Mouse (Mus musculus) adrenal gland, postnatal 36 days (tissue): ENCODE measurements at regions not wholly inside any gene's neighbourhood (a gene's known extent, or its start where the extent isn't known, plus 50 kb on each side); places are given as distances from the start of the nearest gene placed in this dataset.

Experiments used
- DNase-seq, 2 experiments: peaks; one replicate each; pipeline ENCODE4 v3.0.0; 2021; ENCODE audit warnings: mixed read lengths in 1 of 2

DNA sequence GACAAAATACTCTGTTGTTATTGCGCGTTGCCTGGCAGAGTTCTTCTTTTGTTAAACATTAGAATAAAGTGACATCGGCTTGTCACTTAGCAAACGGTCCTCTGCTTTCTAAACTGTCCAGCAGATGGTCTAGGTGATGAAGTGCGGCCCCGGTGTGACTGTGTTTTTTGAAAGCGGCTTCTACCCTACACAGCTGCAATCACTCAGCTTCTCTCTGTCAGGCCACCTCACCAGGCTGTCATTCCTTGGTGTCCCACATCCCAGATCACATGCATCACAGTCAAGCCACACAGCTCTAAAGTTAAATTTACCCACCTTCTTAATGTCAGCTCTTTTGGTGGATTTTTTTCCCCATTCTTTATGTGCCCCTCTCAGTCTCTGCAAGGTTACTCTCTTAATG lies 282.0 kb upstream of the Kif2a start:
- DNase-seq = no peak

DNA sequence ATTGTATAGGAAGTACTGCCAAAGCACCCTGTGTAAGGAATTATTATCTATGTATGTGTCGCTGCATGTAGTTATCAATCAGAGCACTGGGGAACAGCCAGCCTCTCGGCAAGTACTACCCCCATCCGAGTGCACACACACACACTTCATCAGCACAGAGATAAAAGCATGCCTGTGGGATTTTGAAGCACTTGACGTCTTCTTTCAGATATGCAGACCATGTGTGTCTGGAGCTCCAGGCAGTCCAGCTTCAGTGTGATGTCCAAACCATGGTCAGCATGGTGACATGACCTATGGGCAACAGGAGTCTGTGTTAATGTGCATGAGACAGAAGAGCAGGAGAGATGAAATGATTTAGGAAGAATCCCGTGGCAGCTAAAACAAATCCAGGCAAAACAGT lies 281.4 kb upstream of the Kif2a start:
- DNase-seq = no peak

DNA sequence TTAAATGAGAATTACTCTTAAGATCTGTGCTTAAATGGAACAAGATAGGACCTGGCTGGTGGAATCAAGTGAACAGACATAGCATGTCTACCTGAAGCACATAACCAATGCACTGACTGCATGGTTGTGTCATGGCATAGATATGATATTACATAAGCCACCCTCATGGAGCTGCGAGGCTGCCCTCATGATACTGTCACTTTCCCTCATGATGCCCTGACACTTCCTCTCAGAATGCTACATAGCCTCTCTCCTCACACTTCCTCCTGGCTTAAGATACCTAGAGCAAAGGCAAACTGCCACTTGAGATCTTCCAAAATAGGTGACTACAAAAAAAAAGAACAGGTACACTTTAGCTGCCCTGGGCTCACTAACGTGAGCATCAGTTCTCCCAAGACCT lies 278.9 kb upstream of the Kif2a start:
- DNase-seq = no peak

DNA sequence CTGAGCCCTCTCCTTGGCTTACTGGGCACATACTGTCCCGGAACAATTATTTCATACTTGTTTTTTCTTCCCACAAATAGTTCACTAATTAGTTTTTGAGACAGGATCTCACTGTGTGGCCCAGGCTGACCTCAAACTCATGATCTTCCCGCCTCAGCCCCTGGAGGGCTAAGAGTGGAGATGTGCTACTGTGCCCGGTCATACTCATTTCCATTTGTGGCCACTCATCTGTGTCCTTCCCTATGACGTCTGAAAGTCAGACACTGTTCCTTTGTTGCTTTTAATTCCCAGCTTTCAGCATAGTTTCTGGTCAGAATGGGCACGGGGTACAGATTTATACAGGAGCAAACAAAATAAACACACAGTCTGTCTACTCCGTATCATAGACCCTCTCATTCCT lies 242.7 kb upstream of the Kif2a start:
- DNase-seq = no peak

DNA sequence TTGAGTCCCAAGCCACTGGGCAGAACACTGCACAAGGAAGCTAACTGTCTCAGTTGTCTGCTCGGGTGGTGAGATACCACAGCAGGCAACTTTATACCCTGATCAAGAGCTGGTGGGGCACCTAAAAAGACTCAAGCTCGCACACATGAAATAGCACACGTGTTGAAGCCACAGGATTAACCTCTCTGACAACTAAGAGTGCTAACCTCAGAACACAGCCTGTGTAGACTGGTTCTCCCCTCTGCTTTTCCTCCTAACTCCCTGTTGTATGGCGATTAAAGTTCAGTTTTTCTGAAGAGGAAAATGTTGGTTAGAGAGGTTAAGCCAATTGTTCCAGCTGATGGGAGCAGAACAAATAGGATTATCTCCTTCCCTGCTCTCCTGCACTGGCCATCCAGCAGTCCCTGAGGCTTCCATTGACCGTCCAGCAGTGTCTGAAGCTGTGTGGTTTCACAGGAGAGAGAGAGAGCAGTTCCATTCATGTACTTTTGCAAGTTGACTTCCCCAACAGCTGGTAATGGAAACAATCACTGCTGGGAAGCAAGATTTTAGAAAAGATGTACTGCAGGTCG lies 239.6 kb upstream of the Kif2a start:
- no peak for DNase-seq

DNA sequence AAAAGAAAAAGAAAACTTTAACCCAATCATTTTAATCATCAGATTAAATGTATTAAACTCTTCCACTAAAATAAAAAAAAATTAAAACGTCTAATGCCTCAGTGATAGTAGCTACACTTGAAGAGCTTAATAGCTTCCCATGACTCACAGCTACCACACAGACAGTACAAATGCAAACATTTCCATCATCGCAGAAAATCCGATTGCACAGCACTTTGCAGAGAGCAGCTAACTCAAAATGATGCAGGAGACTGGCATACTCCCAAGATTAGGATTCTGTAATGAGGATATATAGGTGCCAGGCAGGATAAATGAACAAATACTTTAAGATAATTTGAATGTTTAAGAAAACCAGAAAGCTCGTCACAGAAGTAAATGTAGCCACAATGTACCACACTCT lies 238.3 kb upstream of the Kif2a start:
- DNase-seq = no peak

DNA sequence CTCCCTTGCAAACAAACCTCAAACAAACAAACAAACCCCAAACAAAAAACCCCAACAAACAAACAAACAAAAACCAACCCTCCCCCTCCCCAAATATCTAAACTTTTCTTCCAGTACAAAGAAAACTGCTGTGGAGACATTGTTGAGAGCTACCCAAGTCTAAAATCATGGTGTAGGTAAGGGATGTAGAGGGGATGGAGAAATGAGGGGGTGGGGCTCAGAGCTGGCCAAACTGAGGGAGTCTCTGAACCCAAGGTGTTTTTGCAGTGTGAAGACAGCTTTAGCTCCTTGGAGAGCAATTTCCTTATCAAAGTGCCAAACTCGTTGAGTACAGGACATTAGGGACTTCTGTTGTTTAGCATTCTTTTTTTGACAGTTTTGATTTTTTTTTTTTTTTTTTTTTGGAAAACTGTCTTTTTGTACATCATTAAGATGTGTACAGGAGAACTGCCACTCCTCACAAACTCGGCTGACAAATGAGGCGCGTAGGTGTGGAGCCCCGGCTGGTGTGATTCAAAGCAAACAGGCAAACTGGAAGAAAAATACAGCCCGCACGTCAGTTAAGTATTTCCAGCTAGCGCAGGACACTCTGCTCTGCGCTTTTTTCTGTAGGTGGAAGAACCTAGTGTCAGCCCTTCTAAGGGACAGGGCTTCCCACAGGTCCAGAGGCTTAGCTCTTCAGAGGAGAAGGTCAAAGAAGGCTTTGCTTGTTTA lies 226.0 kb upstream of the Kif2a start:
- no peak for DNase-seq

DNA sequence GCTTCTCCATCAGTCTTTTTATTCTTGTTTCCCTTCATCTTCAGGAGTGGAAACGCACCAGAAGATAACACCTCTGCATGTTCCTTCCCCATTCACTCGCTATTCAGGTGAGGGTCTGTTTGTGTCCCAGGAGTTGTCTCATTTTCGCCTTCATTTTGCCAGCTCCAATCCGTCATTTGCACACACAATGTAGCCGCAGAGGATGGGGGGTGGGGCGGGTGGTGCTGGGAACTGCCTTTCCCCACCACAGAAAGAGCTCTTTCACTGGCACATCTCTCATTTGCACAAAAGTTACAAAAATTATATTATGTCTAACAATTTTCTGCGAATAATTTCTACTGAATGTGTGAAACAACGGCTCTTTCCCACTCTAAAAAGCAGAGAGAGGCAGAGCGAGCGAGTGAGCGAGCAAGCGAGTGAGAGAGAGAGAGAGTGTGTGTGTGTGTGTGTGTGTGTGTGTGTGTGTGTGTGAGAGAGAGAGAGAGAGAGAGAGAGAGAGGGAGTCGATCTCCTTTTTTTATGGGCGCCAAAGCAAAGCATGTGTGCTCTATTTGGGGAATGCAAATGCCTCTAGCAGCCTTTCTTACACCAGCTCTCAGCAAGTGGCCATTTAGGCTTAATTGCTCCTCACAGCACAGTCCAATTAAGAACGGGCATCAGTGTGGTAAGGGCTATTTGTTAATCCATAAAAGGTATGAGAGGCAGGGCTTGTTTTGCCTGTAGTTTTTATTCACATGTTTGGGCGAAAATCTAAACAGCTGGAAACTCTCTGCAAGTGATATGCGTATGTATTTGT lies 225.2 kb upstream of the Kif2a start:
- no peak for DNase-seq

DNA sequence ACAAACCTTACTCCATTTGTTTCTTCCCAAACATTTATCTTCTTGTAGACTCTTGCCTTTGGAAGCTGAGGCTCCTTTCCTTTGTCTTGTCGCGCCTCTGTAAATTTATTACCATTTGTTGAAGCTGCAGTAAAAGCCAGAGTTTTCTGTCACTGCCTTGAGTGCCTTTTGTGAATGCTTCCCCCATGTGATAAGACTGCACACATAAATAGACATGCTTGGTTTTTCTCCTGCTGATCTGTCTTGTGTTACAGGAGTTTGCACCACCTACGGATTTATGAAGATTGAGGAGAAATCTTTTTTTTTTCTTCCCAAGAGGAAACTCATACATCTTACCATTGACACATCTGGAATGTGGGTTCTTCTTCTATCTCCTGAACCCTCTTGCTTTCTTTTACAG lies 222.2 kb upstream of the Kif2a start:
- DNase-seq = no peak

DNA sequence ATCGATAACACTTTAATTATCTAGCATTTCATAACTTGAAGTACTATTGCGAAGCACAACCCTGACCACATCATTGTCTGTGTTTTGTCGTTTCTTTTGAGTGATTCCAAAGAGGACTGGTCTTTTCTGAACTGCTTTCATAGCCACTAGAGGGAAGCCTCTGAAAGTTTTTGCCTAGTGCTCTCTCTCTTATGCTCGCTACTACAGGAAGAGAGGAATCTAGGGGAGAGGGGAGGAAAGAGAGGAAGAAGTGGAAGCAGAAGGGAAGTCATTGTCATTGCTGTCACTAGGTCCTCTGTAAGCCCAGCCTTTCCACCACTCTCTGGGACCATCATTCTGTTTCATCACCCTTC lies 217.1 kb upstream of the Kif2a start:
- DNase-seq = no peak

DNA sequence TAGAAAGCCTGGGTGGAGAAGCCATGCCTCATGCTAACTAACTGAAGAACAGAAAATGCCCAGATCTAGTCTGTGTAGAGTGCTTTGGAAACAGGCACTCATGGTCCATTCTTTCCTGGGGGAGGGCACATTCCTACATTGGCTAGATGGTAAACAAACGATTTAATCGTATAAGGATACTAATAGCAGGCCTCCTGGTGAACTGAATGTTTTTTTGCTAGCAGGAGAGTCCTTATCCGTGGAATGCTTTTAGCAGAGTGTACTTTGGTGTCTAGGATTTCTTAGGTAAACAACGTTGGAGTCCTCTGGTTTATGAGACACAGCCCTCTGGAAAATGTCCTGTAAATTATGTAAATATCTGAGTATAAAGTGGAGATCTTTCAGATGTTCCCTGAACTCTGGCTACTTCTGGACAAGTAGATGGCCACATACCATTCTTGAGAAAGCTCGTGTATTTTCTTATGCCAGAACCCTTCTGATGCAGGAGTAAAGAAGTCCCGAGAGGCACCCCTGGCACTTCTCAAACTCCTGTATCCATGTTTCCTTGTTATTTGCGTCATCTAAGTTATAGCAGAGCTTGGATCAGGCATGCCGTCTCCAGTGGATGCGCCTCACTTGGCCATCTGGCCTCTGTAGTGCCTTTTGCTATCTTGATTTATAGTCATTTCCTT lies 216.6 kb upstream of the Kif2a start:
- no peak for DNase-seq

DNA sequence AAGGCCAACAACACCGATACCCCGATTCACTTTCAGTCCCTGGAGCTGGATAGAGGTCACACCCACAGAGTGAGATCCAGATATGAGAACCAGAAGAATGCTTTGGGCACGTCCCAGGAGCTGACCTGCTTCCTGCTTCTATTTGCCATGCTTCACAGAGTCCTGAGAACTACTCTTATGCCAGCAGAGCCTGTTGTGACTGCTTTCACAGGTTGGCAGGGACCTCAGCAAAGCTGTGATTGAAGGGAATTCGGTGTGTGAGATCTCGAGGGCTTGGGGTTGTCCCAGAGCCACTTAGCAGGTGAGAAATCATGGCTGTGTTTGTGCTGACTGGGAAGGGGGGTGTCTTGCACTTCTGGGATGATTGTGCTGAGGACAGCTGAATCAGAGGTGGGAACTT lies 197.5 kb upstream of the Kif2a start:
- no peak for DNase-seq

DNA sequence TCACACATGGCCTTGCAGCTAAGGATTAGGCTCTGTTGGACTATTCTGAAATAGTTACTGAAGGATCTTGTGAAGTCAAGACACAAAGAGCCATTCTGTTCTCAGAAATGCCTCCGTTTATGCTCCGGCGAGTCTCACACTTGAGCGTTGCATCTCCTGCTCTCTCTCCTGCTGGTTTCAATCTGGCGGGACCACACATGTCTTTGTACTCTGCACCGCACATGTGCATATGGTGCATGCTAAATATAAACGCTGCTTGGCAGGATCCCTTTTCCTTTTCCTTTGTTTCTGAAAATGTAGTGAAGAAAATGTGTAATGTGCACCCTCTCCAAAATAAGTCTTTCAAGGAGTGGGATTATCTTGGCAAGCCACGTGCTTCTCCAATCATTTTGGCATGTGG lies 196.4 kb upstream of the Kif2a start:
- no peak for DNase-seq

DNA sequence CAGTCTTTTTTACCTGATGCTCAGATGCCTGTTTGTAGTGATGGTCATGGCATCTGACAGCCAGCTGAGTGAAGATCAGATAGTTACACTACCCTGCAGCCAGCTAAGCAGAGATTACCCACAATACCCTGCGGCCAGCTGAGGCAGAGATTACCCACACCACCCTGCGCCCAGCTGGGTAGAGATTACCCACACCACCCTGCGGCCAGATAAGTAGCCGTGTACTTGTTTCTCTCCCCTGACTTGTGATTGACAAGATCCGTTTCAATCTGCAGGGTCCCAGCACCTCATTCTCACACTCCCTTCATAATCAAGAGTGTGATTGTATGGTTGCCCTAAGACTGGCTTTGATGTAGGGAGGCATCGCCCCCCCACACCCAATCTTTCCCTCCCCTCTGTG lies 195.9 kb upstream of the Kif2a start:
- DNase-seq = no peak

DNA sequence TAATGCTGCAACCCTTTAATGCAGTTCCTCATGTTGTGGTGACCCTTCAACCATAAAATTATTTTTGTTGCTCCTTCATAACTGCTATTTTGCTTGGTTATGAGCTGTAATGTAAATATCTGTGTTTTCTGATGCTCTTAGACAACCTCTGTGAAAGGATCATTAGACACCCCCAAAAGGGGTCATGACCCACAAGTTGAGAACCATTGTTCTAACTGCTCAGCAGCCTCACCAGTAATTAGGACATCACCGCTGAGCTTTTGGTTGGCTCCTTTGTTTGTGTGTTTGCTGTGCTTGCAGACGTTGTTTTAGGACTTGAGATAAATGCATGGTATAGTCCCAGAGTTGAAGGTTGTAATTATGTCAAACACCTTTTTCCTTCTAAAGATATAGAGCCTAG lies 191.4 kb upstream of the Kif2a start:
- DNase-seq = no peak

DNA sequence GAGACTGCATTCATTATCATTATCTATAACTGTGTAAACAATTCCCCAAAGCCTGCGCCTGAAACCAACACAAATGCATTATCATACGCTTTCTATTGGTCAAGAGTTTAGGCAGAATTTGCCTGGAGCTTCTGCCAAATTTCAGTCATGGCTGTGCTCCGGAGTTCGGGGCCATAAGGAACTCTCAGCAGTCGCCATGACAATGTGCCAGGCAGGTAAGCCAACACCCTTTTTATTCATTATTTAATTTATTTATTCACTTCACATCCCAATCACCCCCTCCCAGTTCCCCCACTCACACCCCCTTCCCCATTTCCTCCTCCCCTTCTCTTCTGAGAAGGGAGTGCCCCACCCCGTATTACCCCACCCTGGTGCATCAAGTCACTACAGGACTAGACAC lies 188.8 kb upstream of the Kif2a start:
- DNase-seq = no peak

DNA sequence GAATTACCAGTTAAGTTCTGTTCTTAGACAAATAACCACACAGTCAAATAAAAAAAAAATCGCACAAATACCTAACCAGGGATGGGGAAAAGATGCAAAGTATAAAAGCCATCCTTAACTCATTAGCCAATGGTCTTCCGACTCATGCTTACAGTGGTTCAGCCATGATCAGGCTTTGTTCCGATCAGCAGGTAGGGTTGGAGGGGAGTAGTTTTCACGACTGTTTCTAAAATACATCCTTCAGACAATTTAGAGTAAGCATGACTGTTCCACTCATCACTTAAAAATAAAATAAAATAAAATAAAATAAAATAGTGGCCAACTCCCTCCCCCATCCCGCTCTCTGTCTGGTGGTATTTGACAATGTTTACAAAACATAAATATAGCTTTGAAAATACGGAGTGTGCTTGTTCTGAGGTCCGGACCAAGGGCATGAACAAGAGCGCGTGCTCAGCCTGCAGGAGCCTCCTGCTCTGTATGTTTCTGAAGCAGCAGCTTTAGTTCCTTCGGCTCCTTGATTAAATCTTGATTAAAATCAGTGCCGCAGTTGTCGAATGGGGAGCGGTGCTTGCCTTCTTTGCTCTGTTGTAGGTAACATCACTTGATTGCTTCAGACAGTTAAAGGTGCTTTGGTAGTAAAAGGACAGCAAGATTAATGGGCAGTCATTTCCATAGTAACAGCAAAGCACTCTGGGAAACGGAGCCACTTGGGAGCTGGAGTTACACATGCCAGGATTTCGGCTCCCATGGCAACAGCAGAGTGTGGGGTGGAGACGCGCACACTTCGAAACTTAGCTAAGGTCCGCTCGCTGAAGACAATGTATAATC lies 185.6 kb upstream of the Kif2a start:
- DNase-seq = peak; percentile 57 to 61

DNA sequence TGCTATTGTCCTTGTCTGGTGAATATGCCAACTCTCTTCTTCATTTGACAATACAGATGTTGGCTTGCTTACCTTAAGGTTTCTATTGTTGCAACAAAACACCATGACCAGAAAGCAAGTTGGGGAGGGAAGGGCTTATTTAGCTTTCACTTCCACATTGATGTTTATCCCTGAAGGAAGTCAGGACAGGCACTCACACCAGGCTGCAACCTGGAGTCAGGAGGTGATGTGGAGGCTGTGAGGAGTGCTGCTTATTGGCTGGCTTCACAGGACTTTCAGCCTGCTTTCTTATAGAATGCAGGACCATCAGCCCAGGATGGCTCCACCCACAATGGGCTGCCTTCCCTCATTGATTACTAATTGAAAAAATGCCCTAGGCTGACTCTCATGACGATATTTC lies 177.9 kb upstream of the Kif2a start:
- no peak for DNase-seq

DNA sequence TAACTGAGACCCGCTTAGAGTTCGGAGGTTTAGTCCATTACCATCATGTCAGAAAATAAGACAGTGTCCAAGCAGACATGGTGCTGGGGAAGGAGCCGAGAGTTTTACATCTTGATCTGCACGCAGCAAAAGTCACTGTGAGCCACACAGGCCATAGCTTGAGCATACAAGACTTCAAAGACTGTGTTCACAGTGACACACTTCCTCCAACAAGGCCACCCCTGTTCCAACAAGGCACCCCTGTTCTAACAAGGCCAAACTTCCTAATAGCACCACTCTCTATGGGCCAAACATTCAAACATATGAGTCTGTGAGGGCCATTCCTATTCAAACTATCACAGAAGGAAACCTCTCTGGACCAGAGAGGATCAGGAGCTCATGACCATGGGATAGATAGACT lies 171.5 kb upstream of the Kif2a start:
- DNase-seq = no peak

DNA sequence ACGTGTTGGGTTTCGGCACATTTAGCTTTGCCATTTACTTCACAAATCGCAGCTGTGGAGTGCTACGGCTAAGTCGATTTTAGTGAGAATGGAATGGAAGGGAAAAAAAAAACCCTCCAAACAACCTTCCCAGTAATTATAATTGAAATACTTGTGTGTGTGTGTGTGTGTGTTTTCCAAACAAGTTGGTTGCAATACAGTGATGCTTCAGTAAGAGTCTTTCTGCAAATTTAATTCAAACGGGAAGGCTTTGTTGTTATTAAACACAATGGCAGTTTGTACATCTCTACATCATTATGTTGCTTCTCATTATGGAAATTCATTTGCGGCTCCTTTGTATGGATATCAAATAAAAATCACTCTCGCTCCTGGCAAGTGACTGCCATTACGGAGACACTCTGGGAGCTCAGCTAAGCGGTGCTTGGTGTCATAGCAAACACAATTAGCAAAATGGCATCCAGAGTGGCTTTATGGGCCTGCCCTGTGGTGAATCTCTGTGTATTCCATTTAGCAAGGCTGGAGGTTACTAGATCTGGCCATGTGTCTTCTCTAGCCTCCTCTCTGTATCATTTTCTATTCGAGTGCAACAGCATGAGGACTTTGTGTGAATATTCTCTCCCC lies 165.4 kb upstream of the Kif2a start:
- DNase-seq = no peak

DNA sequence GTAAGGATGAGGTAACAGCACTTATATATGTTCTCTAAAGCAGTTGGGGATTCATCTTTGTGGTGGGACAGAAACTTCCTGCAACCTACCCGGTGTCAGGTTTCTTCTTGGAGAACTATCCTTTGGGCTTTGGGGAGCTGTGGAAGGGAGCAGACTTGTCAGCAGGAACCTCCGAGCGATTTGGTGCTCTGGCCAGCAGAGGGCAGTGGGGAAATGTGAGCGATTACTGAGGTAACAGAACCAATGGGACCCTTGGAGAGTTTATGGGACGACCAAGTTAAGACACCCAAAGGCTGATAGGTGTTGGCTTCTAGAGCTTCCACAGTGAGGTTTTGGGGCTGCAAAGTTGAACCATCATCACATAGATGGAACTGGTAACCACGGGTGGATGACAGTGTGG lies 160.6 kb upstream of the Kif2a start:
- peak; percentile 56 to 62 for DNase-seq

DNA sequence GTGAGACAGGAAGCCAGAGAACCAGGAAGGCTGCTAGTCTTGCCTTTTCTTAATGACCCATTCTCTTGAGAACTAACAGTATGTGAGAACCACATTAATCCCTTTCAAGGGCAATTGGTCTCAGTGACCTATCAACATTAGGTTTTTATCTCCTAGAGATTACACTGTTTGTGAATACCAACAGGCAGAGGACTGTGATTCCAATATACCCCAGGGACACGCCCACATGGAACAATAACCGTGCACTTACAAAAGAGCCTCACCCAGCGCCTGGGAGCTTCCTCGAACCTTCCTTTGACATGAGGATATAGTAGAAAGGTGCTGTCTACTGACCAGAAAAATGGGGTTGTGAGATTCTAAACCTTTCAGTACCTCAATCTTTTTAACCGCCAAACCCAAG lies 157.6 kb upstream of the Kif2a start:
- no peak for DNase-seq
